Mouse (Mus musculus) cerebellum, adult 2 months (tissue): Measurements from ENCODE around the gene Zfp420.

Experiments used
- CTCF ChIP-seq: fragments of 200-500 bp; IDR thresholded peaks from 2 replicates; pipeline ENCODE4 v1.5.1; 2011; ENCODE audit warnings: low read depth, mild to moderate bottlenecking, control low read depth, low read length, moderate library complexity, borderline replicate concordance; ENCODE audit not compliant: insufficient read depth
- POLR2A ChIP-seq: fragments of 200-500 bp; IDR thresholded peaks from 2 replicates; pipeline ENCODE4 v1.6.1; 2011; ENCODE audit warnings: low read length, control low read depth, borderline replicate concordance; ENCODE audit not compliant: insufficient read depth

- TF ChIP-seq CTCF: no peak
- peak; percentile 92; the same call in 1 of the 2 replicates for TF ChIP-seq POLR2A
Observed at GRCm38 (mm10) chr7:29905966-29906681, 46.3 kb downstream of the Zfp420 start, which contains the start of gene Zfp27.
